Mouse (Mus musculus): Measurements from ENCODE around the gene Perp.

Perp gene

DNA sequence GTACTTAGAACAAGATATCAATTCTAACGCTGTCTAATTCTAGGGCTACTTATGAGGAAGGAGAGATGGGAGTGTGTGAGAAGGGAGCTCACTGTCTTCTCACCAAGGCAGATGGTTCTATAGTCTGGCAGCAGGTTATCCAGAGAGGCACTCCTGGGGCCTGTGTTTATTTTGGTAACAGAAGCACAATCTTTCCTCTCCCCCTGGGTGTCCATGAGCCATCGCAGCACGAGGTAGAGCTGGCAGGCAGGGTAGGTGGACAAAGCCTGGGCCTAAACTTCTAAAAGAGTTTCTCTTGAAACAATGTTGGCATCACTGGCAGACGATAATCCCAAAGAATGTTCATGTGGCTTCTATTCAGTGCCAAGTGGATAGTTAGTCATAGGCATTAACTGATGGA lies 18.5 kb downstream of the Perp start:
- DNase-seq (ENCODE audit: low spot score in 2 of 2): no peak

DNA sequence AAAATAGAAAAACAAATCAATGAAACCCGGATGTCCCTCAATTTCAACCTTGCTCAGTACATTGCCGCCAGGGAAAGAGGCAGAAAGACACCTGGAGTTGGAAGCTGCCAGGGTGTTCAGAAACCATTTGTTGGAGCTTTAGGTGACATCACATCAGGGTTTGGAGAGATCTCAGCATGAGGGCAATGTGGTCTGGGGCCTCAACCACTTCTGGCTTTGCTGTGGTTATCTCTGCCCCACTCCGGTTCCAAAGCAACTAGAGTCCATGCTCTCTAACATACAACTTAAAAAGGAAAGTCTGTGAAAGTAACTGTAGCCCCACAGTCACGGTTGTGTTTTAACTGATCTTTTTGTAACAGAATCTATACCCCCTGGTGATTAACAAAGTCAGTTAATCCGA lies 19.9 kb downstream of the Perp start:
- DNase-seq (ENCODE audit: low spot score in 2 of 2): no peak

DNA sequence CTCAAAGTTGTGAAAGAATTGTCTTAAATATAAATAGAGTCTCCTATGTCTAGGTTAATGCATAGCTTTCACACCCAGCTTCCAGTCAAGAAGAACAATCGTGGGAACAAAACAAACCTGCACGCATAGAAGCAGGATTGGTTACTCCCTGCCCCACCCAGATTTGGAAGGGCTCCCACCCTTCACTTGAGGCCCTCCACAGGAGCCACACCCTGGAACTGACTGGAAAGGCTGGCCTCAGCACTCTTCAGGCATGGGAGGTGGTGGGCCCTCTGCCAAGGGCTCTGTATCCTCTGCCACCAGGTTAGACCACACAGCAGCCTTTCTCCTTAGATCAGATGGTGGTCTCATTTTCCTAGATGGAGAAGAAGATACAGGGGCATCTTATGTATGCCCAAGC lies 26.2 kb downstream of the Perp start:
- DNase-seq (ENCODE audit: low spot score in 2 of 2): no peak

DNA sequence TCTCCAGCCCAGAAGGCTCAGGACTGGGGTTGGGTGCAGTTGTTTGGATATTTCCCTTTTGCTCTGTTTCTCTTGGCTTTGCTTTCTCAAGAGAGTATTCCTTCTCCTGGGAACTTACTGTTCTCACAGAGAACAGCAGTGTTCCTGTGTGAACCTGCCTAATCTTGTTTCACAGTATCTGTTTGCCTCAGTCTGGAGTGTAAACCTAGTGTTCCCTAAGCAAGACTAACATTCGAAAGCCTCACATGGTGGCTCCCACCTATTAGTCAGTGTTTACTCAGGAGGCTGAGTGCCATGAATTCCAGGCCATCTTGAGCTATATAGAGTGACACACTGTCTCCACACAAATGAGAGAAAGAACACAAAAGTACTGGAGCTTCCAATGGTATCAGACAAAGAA lies 31.4 kb downstream of the Perp start:
- DNase-seq (ENCODE audit: low spot score in 2 of 2): no peak

DNA sequence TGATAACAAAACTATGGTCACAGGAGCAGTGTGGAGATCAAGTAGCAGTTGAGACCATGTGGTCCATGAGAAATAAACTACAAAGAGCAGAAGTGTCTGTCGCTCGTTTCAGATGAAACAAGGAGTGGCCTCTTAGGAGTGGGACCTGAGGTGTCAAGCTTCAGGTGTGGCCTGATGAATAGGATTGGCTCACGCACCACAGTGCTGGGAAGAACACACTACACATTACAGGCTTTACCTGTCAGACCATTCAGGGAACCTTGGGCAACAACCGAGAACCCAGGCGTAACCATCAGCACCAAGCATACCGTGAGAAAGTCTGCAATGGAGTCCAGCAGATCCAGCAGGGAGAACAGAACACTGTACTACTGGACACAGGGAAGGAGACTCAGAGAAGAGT lies 33.3 kb downstream of the Perp start:
- DNase-seq (ENCODE audit: low spot score in 2 of 2): no peak

DNA sequence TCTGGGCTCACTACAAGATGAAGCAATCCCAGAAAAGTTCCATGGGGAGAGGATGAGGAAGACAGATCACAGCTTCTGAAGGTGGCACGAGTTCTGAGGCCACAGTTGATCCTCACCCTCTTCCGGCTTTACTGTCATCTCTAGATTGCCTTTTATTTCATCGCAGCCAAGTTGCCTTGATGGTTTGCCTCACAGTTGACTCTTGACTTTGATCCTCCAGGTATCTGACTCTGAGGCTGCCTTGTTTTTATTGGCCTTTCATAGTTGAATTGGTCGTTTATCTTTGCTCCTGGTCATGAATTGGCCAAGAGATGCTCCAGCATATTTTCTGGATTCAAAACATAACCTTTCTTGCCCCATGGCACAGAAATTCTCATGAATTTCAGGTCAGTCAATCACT lies 34.3 kb downstream of the Perp start:
- no peak for DNase-seq (ENCODE audit: low spot score in 2 of 2)

DNA sequence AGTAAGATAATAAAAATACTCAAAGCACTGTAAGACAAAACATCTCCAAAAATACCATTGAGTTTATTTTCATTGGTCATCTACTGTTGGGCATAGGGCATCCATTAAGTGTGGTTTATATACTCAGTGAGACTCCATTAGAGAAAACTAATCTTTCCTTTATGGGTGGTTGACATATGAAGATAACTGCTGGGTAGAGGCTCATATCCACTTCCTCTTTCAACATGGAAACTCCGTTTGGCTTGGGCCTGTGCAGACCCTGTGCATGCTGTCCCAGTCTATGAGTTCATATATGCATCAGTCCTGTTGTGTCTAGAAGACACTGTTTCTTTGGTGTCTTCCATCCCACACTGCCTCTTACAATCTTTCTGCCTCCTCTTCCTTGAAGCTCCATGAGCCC lies 34.9 kb downstream of the Perp start:
- DNase-seq (ENCODE audit: low spot score in 2 of 2): no peak

DNA sequence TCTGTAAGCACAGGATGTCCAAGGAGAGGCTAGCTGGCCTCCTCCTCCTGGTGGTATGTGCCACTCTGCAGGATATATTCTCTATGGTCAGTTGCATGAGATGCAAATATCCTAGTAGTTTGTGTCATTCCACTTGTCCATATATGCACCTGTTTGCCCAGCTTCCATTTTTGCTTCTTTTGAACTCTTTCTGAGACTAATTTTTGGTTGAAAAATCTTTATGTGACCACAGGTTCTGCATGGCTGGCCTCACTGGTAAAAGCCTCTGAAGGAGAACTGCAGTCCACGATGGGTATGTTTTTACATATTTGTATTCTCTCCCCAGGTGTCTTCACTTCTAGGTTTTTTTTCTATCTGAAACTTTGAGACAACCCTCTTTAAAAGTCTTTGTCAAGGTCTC lies 37.4 kb downstream of the Perp start:
- DNase-seq (ENCODE audit: low spot score in 2 of 2): no peak

DNA sequence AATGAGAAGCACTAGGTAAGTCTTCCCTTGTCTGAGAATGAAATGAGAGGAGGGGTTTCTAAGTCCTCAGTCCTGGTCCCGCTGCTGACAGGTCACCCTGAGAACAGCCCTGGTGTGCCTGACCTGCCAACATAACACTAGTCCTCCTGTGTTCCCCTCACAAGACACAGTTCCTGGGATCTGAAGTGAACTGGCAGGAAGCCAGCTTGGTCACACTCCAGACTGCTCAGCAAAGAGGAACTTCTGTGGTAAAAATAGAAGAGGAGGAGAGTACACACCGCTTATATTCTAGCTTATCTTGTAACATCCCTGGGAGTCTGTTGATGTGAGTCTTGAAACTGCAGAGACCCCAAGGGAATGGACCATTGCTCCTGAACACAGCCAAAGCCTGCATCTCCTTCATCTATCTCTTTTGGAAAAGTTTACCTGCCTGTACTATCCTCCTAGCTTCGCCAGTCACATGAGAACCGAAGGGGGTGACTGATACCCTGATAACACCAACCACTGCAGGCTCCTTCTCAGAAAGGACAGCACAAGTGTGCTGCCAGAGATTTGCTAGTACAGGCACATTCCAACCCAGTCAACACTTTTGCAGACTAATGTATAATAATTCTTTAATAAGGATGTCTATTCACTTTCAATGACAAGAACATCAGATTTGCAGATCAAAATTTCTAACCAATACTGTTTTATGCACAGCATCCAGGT lies 42.3 kb downstream of the Perp start:
- peak; percentile 17 to 37 for DNase-seq (ENCODE audit: low spot score in 2 of 2)

DNA sequence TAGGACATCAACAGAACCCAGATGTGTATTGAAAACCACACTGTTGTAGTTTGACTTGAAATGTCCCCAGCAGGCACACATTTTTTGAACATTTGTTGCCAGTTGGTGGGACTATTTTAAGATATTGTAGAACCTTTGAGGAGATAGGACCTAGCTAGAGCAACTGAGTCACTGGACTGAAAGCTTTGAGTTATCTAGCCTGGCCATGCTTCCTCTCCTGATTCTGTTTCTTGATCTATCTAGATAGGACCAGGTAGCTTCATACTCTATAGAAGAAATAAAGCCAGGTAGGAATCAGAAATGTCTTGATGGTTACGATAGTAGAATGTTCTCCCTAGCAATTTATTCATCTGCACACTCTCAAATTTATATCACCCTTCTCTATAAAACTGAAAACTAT lies 43.9 kb downstream of the Perp start:
- no peak for DNase-seq (ENCODE audit: low spot score in 2 of 2)

DNA sequence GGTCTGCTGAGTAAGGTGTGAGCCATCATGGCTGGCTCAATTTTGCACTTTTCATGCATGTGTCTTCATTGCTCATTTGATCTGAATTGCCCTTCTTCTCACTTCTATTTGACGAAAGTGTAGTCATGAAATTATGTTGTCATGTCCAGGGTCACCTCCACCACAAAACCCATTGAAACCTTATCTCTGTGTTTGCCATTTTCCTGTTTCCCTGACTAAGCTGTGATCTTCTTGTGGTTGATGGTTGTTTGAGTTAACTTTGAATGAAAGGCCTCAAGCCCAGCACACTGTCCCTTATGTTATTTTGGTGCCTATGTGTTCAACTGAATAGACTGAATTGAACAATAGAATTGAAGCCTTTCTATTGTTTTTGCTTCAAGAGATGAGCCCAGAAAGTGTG lies 44.4 kb downstream of the Perp start:
- DNase-seq (ENCODE audit: low spot score in 2 of 2): no peak

DNA sequence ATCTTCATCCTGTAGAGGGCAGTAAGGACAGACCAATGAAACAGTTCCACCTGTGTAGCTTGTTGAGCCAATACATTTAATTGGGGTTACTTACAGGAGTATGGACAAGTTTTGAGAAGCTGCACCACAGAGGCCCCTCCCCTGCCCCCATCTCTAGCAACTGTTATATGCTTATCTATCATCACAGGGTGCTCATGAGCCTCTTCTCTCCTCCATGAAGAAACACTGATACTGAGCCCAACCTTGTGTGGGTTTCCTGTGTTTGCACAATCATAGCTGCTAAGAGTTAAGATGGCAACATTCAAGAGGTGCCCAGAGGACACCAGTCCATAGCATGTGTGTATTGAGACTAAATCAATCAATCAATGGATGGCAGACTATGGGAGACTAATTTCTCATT lies 46.3 kb downstream of the Perp start:
- no peak for DNase-seq (ENCODE audit: low spot score in 2 of 2)

DNA sequence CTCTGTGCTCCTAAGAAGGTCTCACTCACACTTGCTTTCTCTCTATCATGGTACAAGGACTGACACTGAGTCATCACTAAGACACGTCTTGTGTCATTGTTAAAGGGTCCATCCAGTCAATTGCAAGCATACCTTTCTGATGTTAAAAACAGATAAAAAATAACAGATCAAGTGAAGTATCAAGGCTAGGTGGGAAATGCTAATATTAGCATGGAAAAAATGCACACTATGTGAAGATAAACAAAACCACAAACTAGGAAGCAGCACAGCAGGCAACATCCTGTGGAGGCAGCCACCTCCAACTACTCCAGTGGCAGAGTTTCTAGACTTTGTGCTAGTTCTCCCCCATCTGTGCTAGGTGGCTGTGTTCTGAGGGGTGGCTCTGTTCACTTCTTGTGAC lies 47.3 kb downstream of the Perp start:
- DNase-seq (ENCODE audit: low spot score in 2 of 2): no peak

DNA sequence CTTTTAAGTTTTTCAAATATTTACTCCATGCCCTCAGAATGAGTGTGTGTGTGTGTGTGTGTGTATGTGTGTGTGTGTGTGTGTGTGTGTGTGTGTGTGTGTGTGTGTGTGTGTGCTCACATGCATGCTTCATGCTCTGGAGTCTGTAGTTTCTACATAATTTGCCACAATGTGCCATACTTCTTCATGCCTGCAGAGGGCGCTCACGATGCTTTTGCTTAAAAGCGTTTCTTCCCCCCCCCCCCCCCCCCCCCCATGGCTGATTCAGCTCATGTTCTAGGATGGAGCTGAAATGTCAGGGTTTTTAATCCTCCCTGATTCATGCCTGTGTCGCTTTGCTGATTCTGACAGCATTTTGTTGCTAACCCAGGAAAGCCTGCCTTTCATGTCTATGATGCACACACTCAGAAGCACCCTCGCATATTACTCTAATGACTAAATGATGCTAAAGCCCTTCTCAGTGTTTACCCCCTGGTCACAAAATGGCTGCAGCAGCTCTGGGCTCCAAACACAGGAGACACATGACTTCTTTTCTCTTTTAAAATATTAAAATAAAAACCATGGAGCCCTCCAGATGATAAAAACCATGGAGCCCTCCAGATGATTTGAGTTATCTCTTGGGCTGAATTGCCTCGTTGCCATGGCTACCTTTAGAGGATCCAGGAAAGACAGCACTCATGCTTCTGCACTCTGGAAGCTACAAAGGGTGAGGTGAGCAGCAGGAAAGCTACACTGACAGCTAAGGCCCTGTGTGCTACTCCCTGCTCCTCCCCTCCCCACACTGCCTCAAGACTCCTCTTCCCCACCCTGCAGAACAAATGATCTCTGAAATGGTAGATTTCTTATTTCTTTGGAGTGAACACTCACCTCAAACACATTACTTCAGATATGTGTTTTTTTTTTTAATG lies 49.7 kb downstream of the Perp start:
- no peak for DNase-seq (ENCODE audit: low spot score in 2 of 2)

DNA sequence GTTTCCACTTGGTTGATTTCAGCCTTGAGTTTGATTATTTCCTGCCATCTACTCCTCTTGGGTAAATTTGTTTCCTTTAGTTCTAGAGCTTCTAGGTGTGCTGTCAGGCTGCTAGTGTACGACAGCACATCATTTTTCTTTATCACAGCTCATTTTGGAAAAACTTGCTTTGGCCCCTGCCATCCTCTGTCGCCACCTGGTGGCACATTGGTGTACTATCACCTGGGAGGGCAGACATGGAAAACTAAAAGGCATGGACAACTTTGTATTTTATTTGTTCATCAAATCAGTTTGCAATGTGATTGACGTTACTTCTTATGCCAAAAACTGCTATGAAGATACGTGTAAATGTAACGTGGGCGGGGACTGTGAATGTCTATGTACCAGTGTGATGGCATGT lies 59.3 kb downstream of the Perp start:
- peak in 1 of 2 experiments; percentile 24 for DNase-seq (ENCODE audit: low spot score in 2 of 2)

All from frontal cortex, postnatal 25 days (tissue).